Mouse (Mus musculus) bone marrow, adult 2 months (tissue): ENCODE data around the gene Atat1. TPM values are rescaled to one million over a fixed set of nuclear protein-coding genes. Genes with fewer than 3 reads are reported as not detected.

Experiments
- H3K27ac ChIP-seq: fragments of 200-500 bp; 2 replicates; pipeline ENCODE4 v1.5.1; 2012; ENCODE audit warnings: low read depth, mild to moderate bottlenecking, control low read depth, inconsistent platforms, low read length; ENCODE audit not compliant: control insufficient read depth, poor library complexity, insufficient read depth
- H3K4me1 ChIP-seq: fragments of 200-500 bp; 2 replicates; pipeline ENCODE4 v1.6.1; 2011; ENCODE audit warnings: low read length; ENCODE audit not compliant: control insufficient read depth, insufficient read depth
- H3K4me3 ChIP-seq: fragments of 200-500 bp; replicated peaks from 2 replicates; pipeline ENCODE3; 2011; ENCODE audit warnings: mild to moderate bottlenecking, low read depth, low read length, control low read depth; ENCODE audit not compliant: control insufficient read depth
- CTCF ChIP-seq: fragments of 200-500 bp; IDR thresholded peaks from 2 replicates; pipeline ENCODE4 v1.5.1; 2011; ENCODE audit warnings: low read length, control low read depth; ENCODE audit not compliant: control insufficient read depth, insufficient read depth
- POLR2A ChIP-seq: fragments of 200-500 bp; IDR thresholded peaks from 2 replicates; pipeline ENCODE4 v1.6.1; 2011; ENCODE audit warnings: low read depth, mild to moderate bottlenecking, control low read depth, low read length, borderline replicate concordance; ENCODE audit not compliant: control insufficient read depth
- WGBS: fragments of 180-500 bp; shearing (Covaris S2); methylation state at CpG from one replicate; pipeline ENCODE4 v1.1.7; 2018; 5-methylcytosine and 5-hydroxymethylcytosine counted together
- polyA plus RNA-seq: library from polyadenylated mRNA; stranded (reverse); fragments of >200 nt; gene quantifications from 2 replicates; pipeline ENCODE4 v1.2.4, GENCODE M21; 2011; ENCODE audit warnings: low replicate concordance; ENCODE audit not compliant: missing spikeins, insufficient read depth, insufficient read length

Atat1 gene
- polyA plus RNA-seq, 1 experiment, result 19.9 TPM

GRCm38 (mm10) chr17:35848112-35848511 is 61.8 kb downstream of the Atat1 start:
- no peak overlapping the region for H3K4me3 ChIP-seq
- no peaks in the 10 kb centered on the region; the same call in 1 of the 2 replicates for H3K4me1 ChIP-seq
- 27% methylated on average over 1 of the region's 1 CpGs for WGBS
- TF ChIP-seq POLR2A, result no peak
- no peak for TF ChIP-seq CTCF
- no peak overlapping the region; the same call in 1 of the 2 replicates for H3K27ac ChIP-seq

Other genes starting within 250 kb of the Atat1 start
- gene Vars2, start 242.5 kb downstream of the Atat1 start, polyA plus RNA-seq, result 13.1 and 25.0 TPM in 2 replicates
- 12.5 and 21.1 TPM in 2 replicates for gene Gtf2h4, start 236.3 kb downstream of the Atat1 start, polyA plus RNA-seq
- gene Ddr1, start 205.5 kb downstream of the Atat1 start, polyA plus RNA-seq, result 2.4 and 6.0 TPM in 2 replicates
- 8.7 and 17.1 TPM in 2 replicates for gene Ier3, start 88.4 kb downstream of the Atat1 start, polyA plus RNA-seq
- 41.7 and 90.0 TPM in 2 replicates for gene Flot1, start 86.8 kb downstream of the Atat1 start, polyA plus RNA-seq
- gene Tubb5, start 71.8 kb downstream of the Atat1 start, polyA plus RNA-seq, result 380 and 447 TPM in 2 replicates
- 17.2 and 24.2 TPM in 2 replicates for gene Mdc1, start 68.6 kb downstream of the Atat1 start, polyA plus RNA-seq
- gene Nrm, start 48.8 kb downstream of the Atat1 start, polyA plus RNA-seq, result 16.0 and 22.4 TPM in 2 replicates
- 35.8 and 78.4 TPM in 2 replicates for gene Ppp1r18, start 44.5 kb downstream of the Atat1 start, polyA plus RNA-seq
- gene Dhx16, start 30.3 kb downstream of the Atat1 start, polyA plus RNA-seq, result 119 and 234 TPM in 2 replicates
- 28.5 and 52.0 TPM in 2 replicates for gene 2310061I04Rik, start 12.6 kb downstream of the Atat1 start, polyA plus RNA-seq
- gene Mrps18b, start 6.3 kb upstream of the Atat1 start, polyA plus RNA-seq, result 43.2 and 65.2 TPM in 2 replicates
- 24.4 and 48.0 TPM in 2 replicates for gene Ppp1r10, start 6.4 kb upstream of the Atat1 start, polyA plus RNA-seq
- gene Abcf1, start 59.7 kb upstream of the Atat1 start, polyA plus RNA-seq, result 77.2 and 120 TPM in 2 replicates
- 28.0 and 29.9 TPM in 2 replicates for gene Gnl1, start 69.8 kb upstream of the Atat1 start, polyA plus RNA-seq
- 23.0 and 34.5 TPM in 2 replicates for gene Prr3, start 70.2 kb upstream of the Atat1 start, polyA plus RNA-seq
- 48.0 and 67.4 TPM in 2 replicates for gene H2-T24, start 110.5 kb upstream of the Atat1 start, polyA plus RNA-seq
- gene H2-T23, start 122.8 kb upstream of the Atat1 start, polyA plus RNA-seq, result 60.1 and 94.6 TPM in 2 replicates
- gene H2-T22, start 132.7 kb upstream of the Atat1 start, polyA plus RNA-seq, result 23.5 and 45.8 TPM in 2 replicates
- not detected in 2 replicates for gene Gm6034, start 132.9 kb upstream of the Atat1 start, polyA plus RNA-seq
- gene Gm11127, start 148.3 kb upstream of the Atat1 start, polyA plus RNA-seq, result not detected in 2 replicates
- gene Gm19684, start 211.6 kb upstream of the Atat1 start, polyA plus RNA-seq, result 1.2 TPM in 1 of 2 replicates, not detected in the other
- gene Gm7030, start 219.3 kb upstream of the Atat1 start, polyA plus RNA-seq, result not detected in 2 replicates